Mouse (Mus musculus) liver, adult 2 months (tissue): ENCODE measurements around the gene Grik3.

Experiments used
- CTCF ChIP-seq: fragments of 200-500 bp; IDR thresholded peaks from 2 replicates; pipeline ENCODE4 v1.5.1; 2011; ENCODE audit warnings: low read depth, low read length, control low read depth
- POLR2A ChIP-seq: fragments of 200-500 bp; IDR thresholded peaks from 2 replicates; pipeline ENCODE4 v1.6.1; 2011; ENCODE audit warnings: low read length, control low read depth; ENCODE audit not compliant: insufficient read depth; ENCODE audit errors: extremely low read depth

GRCm38 (mm10) chr4:125695431-125695830 is 204.9 kb downstream of the Grik3 start:
- no peak for TF ChIP-seq POLR2A
- TF ChIP-seq CTCF: no peak
